Mouse (Mus musculus) hindbrain, embryonic 16.5 days (tissue): ENCODE measurements around the gene St5. TPM values are rescaled to one million over a fixed set of nuclear protein-coding genes. Genes with fewer than 3 reads are reported as not detected.

Experiments
- ATAC-seq: fragments of 200-750 bp; cut with Nextera tagmentation; 2 replicates; pipeline ENCODE4 v1.8.0; 2017; ENCODE audit warnings: moderate TSS enrichment, moderate library complexity
- H3K27ac ChIP-seq: fragments of 300-500 bp; sonication (generic); 2 replicates; pipeline ENCODE4 v1.5.1; 2014; ENCODE audit warnings: low read depth, mild to moderate bottlenecking, control low read depth, low read length, moderate library complexity
- H3K27me3 ChIP-seq: fragments of 300-500 bp; sonication (generic); replicated peaks from 2 replicates; pipeline ENCODE4 v1.6.1; 2014; ENCODE audit warnings: low read length; ENCODE audit not compliant: control insufficient read depth, insufficient read depth
- H3K36me3 ChIP-seq: fragments of 300-500 bp; sonication (generic); 2 replicates; pipeline ENCODE4 v1.6.1; 2014; ENCODE audit warnings: mild to moderate bottlenecking, low read length, moderate library complexity, mixed read lengths; ENCODE audit not compliant: control insufficient read depth, insufficient read depth
- H3K4me1 ChIP-seq: fragments of 300-500 bp; sonication (generic); 2 replicates; pipeline ENCODE4 v1.6.1; 2014; ENCODE audit warnings: low read depth, low read length; ENCODE audit not compliant: control insufficient read depth, insufficient read depth
- H3K4me2 ChIP-seq: fragments of 300-500 bp; sonication (generic); 2 replicates; pipeline ENCODE4 v1.6.1; 2014; ENCODE audit warnings: mild to moderate bottlenecking, low read length, control low read depth, moderate library complexity
- H3K4me3 ChIP-seq: fragments of 300-500 bp; sonication (generic); 2 replicates; pipeline ENCODE4 v1.5.1; 2014; ENCODE audit warnings: mild to moderate bottlenecking, low read length, control low read depth, moderate library complexity
- H3K9ac ChIP-seq: fragments of 300-500 bp; sonication (generic); 2 replicates; pipeline ENCODE4 v1.6.1; 2014; ENCODE audit warnings: low read depth, mild to moderate bottlenecking, control low read depth, low read length, moderate library complexity
- H3K9me3 ChIP-seq: fragments of 300-500 bp; sonication (generic); 2 replicates; pipeline ENCODE4 v1.6.1; 2014; ENCODE audit warnings: mild to moderate bottlenecking, low read length, moderate library complexity; ENCODE audit not compliant: control insufficient read depth
- WGBS: fragments of 180-500 bp; shearing (Covaris S2); extraction: QIAGEN DNeasy Blood & Tissue Kit; methylation state at CpG from one replicate; pipeline ENCODE4 v1.1.7; 2014; 5-methylcytosine and 5-hydroxymethylcytosine counted together
- polyA plus RNA-seq: library from polyadenylated mRNA; unstranded; fragments of >200 nt; fragmentation: Nextera tagmentation; extraction: Ambion mirVana; gene quantifications from 2 replicates; pipeline ENCODE4 v1.2.1, GENCODE M21; 2015

The St5 gene
- polyA plus RNA-seq = 21.3 and 27.5 TPM in 2 replicates

- no peaks in the 10 kb centered on the region for H3K36me3 ChIP-seq
- H3K4me2 ChIP-seq = peak within 1 kb of the TSS; percentile 89
- peak within 1 kb of the TSS; percentile 76 for H3K27ac ChIP-seq
- H3K9ac ChIP-seq = peak within 1 kb of the TSS; percentile 80
- WGBS = under 1% methylated on average over 61 of the region's 61 CpGs
- H3K9me3 ChIP-seq = no peaks in the 10 kb centered on the region
- no peaks in the 10 kb centered on the region for H3K27me3 ChIP-seq
- H3K4me3 ChIP-seq = peak within 1 kb of the TSS; percentile 75
- H3K4me1 ChIP-seq = no peaks in the 10 kb centered on the region
- ATAC-seq = peak; percentile 97
Observed at GRCm38 (mm10) chr7:109703190-109704015, at the start of gene St5, which contains the start of gene Akip1. Gene St5 (minus strand): TSS chr7:109703605. Gene Akip1 (plus strand): TSS chr7:109703690.

GRCm38 (mm10) chr7:109752008-109752925 is 48.9 kb upstream of the St5 start, which contains the start of gene Tmem9b:
Gene Tmem9b (minus strand): TSS chr7:109752875.
- Histone ChIP-seq H3K27ac (peak within 1 kb of the TSS; percentile 87), H3K36me3 (peaks cover 5% of the 10 kb centered on the region; the same call in 1 of the 2 replicates), H3K9me3 (no peaks in the 10 kb centered on the region), H3K9ac (peak within 1 kb of the TSS; percentile 95), H3K27me3 (no peaks in the 10 kb centered on the region), H3K4me2 (peak within 1 kb of the TSS; percentile 66), H3K4me3 (peak within 1 kb of the TSS; percentile 68), H3K4me1 (peaks cover 21% of the 10 kb centered on the region)
- WGBS = 1% methylated on average over 43 of the region's 74 CpGs
- peak; percentile 95 for ATAC-seq

DNA sequence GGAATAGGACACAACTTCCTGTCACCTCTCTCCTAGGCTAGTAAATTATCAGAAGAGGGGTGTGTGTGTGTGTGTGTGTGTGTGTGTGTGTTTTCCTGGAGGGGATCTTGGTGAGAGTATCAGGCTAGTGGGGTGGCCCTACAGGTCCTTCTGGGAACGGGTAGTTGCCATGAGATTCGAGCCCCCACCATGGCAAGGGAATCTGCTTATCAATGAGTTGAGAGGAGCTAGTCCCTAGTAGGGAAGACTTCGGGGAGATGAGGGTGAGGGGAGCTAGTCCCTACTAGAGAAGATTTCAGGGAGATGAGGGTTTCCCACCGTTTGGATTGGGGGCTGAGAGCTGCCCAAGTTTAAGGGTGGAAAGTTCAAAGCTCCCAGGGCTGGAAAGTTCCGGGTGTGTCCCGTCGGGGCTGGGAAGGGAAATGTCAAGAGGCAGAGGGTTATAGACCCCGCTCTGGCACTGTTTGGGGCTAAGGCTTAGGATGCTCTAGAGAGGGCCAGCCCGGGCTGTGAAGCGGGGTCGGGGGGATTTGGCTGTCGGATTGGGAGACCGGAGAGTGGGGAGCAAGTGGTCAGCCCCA is 48.1 kb upstream of the St5 start:
- peak; percentile 15 for ATAC-seq
- H3K36me3 ChIP-seq = peaks cover 8% of the 10 kb centered on the region; the same call in 1 of the 2 replicates
- peak overlapping the region; percentile 87 for H3K27ac ChIP-seq
- WGBS = 3% methylated on average over 13 of the region's 13 CpGs
- H3K4me3 ChIP-seq = peak overlapping the region; percentile 68
- no peaks in the 10 kb centered on the region for H3K9me3 ChIP-seq
- peaks cover 21% of the 10 kb centered on the region for H3K4me1 ChIP-seq
- no peaks in the 10 kb centered on the region for H3K27me3 ChIP-seq
- H3K4me2 ChIP-seq = peak overlapping the region; percentile 66
- peak overlapping the region; percentile 95 for H3K9ac ChIP-seq

- H3K4me3 ChIP-seq = no peak overlapping the region
- no peak overlapping the region for H3K27ac ChIP-seq
- no peak for ATAC-seq
- WGBS = 56% methylated on average over 1 of the region's 1 CpGs
- H3K36me3 ChIP-seq = peaks cover 18% of the 10 kb centered on the region
- no peaks in the 10 kb centered on the region for H3K9me3 ChIP-seq
- H3K27me3 ChIP-seq = no peaks in the 10 kb centered on the region
- no peak overlapping the region for H3K4me2 ChIP-seq
- no peak overlapping the region for H3K9ac ChIP-seq
- peaks cover 11% of the 10 kb centered on the region for H3K4me1 ChIP-seq
Observed at GRCm38 (mm10) chr7:109747747-109748146, 44.3 kb upstream of the St5 start.

DNA sequence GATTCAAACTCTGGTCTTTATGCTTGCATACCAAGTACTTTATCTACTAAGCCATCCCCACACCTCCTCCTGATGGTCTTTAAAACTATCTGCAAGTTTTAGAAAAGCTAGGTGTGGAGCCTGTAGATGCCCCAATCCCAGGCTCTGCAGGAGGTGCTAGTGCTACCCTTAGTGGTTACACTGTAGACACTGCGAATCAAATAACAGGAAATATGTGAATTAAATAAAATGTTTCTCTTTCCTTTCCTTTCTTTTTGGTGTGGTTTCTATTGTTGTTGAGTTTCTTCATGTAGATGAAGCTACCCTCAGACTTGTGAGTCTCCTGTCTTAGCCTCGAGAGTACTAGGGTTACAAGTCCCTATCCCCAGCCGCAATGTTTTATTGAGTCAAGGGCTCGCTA is 38.3 kb upstream of the St5 start:
- H3K4me3 ChIP-seq = no peak overlapping the region
- H3K4me1 ChIP-seq = no peaks in the 10 kb centered on the region
- H3K27ac ChIP-seq = no peak overlapping the region
- 87% methylated on average over 4 of the region's 4 CpGs for WGBS
- ATAC-seq = no peak
- H3K27me3 ChIP-seq = no peaks in the 10 kb centered on the region
- H3K36me3 ChIP-seq = peaks cover 23% of the 10 kb centered on the region
- H3K4me2 ChIP-seq = no peak overlapping the region
- no peak overlapping the region for H3K9ac ChIP-seq
- H3K9me3 ChIP-seq = no peaks in the 10 kb centered on the region

- Histone ChIP-seq H3K27ac (no peak overlapping the region), H3K4me3 (no peak overlapping the region), H3K4me2 (no peak overlapping the region), H3K4me1 (no peaks in the 10 kb centered on the region), H3K36me3 (peaks cover 28% of the 10 kb centered on the region), H3K27me3 (no peaks in the 10 kb centered on the region), H3K9me3 (no peaks in the 10 kb centered on the region), H3K9ac (no peak overlapping the region)
- no peak for ATAC-seq
- 93% methylated on average over 1 of the region's 1 CpGs for WGBS
Observed at GRCm38 (mm10) chr7:109741060-109741459, 37.7 kb upstream of the St5 start.

GRCm38 (mm10) chr7:109739822-109740370 is 36.5 kb upstream of the St5 start:
- 92% methylated on average over 5 of the region's 5 CpGs for WGBS
- Histone ChIP-seq H3K4me3 (no peak overlapping the region), H3K27ac (no peak overlapping the region), H3K9me3 (no peaks in the 10 kb centered on the region), H3K9ac (no peak overlapping the region), H3K4me2 (no peak overlapping the region), H3K27me3 (no peaks in the 10 kb centered on the region), H3K36me3 (peaks cover 32% of the 10 kb centered on the region), H3K4me1 (no peaks in the 10 kb centered on the region)
- ATAC-seq = no peak

- Histone ChIP-seq H3K4me1 (no peaks in the 10 kb centered on the region), H3K27me3 (no peaks in the 10 kb centered on the region), H3K9me3 (no peaks in the 10 kb centered on the region), H3K4me3 (no peak overlapping the region), H3K27ac (no peak overlapping the region), H3K4me2 (no peak overlapping the region), H3K36me3 (peaks cover 13% of the 10 kb centered on the region), H3K9ac (no peak overlapping the region)
- no peak for ATAC-seq
- 94% methylated on average over 4 of the region's 4 CpGs for WGBS
Observed at GRCm38 (mm10) chr7:109734806-109735205, 31.4 kb upstream of the St5 start.
